Mouse (Mus musculus) monocyte, adult 5-6 weeks (primary cell): ENCODE data around the gene Atraid. TPM values are rescaled to one million over a fixed set of nuclear protein-coding genes. Genes with fewer than 3 reads are reported as not detected.

Experiments
- ATAC-seq: fragments of 153-309, 156-312 bp; replicated peaks from 2 replicates; pipeline ENCODE4 v1.8.0; 2017; ENCODE audit warnings: mild to moderate bottlenecking; ENCODE audit not compliant: low TSS enrichment, insufficient number of reproducible peaks, severe bottlenecking, poor library complexity, low FRiP score
- total RNA-seq: library from RNA; stranded (forward); fragments of 200-1000, 200-491, 200-594 nt; gene quantifications from 3 replicates; pipeline ENCODE4 v1.2.3, GENCODE M21; 2017

Gene Atraid
- total RNA-seq, 1 experiment from 2014 or later, result 61.4 TPM

DNA sequence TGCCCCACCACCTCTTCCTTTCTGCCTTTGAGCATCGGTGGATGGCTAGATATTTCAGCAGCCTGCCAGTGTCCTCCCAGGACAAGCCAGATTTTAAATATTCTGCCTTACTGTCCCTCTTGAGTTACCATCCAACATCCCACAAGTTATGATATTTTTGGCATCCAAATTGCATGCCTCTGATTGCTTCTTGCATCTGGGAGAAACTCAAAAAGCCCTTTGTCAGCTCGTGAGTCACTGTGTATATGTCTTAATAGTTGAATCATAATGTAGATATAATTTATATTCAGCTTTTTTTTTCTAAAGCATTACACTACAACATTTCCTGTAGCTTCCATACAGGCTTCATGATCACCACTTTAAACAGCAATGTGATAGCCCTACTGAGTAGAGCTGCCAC is 39.0 kb downstream of the Atraid start:
- no peak for ATAC-seq

DNA sequence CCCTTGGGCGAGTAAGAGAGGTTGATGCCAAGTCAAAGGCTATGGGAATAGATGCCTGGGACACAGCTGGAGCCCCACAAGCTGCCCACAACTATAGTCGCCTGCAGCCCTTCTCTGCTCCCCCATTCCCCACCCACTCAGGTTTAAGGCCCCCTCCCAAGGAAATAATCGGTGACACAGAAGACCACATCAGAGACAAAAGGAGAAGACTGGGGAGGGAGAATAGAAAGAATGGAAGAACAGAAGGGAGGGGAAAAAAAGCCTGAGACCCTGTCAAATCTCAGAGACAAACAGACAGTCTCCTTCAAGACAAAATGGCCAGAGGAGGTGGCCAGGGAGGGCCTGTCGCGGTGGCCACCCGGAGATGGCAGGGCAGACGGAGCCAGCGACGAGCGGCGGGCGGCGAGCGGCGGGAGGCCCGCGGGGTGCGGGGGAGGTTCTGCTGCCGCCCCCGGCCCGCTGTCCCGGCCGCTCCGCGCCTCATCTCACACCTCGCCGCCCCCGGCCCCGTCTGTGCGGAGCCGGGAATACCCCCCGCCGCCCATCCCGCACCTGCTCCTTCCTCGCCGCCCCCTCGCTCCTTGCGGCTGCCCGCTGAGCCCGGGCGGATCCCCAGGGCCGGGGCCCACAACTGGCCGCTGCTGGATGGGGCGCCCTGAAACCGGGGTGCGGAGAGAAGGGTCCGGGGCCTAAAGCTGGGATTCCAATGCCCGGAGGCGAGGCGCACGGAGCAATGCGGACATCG is 44.3 kb downstream of the Atraid start:
- no peak for ATAC-seq

DNA sequence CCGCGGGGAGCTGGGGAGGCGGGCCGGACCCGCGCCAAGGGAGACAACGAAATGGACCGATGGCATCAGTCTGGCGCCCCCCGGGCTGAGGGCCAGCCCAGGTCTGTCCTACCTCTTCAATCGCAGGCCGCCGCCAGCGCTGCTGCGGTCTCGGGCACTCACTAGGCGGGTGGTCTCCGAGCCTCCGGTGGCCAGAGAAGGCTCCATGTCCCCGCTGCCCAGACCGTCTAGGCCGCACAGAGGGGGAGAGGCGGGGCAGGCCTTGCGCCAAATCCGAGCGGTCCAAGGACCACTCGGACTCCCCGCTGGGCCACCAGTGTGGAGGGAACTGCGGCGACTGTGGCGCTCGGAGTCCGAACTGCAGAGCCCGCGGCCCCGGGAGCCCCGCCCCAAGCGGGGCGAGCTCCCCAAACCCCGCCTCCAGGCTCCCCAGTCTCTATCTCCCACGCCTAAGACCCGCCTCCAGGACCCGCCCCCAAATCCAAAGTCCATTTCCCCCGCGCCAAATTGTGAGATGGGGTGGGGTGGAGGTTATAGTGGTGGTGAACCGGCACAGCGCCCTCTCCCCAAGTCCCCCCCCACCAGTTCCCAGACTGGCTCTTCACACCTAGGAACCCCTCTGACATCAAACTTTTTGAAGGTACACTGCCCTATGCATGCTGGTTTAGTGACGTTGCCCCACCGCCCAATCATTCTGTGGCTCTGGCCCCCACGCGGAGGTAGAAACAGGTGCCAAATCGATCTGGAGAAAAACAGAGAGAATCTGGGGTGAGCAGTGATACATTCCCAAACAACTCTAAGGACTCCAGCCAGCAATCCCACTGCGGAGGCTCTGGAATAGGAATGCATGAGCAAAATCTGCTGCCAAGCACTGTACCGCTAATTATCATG is 45.3 kb downstream of the Atraid start:
- ATAC-seq, result no peak

- no peak for ATAC-seq
Measured at GRCm38 (mm10) chr5:31094100-31094798, 46.1 kb downstream of the Atraid start.

DNA sequence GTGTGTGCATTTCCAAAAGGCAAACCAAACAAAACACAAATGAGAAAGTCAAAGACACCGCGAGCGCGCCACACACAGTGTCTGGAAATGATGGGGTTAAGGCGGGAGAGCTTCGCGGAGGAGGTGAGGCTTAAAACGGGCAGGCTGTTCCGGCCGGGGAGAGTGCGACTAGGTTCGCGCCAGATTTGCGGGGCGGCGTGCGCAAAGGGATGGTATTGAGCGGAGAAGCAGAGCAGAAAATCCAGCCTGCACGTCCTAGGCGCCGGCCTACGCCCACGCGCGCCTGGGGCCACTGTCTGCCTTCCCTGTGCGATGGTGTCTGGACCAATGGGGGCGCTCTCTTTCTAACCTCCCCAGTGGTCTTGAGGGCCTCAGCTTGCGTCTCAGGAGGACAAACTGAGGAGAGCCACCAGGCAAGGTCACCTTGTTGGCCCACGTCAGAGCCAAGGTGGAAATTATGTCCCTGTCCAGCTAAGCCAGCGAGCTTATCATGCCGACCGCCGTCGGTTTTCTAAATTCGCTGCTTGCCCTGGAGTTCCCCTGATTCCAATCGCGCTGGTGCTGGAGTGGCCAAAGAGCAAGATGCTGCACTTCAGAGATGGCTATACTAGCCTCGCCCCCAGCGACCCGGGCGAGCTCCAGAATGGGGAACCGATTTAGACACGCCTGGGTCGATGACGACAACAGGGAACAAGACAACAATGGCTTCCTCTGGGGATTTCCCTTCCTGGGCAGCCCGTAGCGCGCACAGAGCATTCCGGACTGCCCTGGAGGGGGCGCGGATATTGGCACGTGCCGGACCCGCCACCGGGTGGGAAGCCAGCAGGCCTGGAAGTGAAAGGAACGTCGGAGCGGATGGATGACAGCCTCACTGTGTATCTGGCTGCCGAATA is 46.9 kb downstream of the Atraid start:
- ATAC-seq, result peak; percentile 95

DNA sequence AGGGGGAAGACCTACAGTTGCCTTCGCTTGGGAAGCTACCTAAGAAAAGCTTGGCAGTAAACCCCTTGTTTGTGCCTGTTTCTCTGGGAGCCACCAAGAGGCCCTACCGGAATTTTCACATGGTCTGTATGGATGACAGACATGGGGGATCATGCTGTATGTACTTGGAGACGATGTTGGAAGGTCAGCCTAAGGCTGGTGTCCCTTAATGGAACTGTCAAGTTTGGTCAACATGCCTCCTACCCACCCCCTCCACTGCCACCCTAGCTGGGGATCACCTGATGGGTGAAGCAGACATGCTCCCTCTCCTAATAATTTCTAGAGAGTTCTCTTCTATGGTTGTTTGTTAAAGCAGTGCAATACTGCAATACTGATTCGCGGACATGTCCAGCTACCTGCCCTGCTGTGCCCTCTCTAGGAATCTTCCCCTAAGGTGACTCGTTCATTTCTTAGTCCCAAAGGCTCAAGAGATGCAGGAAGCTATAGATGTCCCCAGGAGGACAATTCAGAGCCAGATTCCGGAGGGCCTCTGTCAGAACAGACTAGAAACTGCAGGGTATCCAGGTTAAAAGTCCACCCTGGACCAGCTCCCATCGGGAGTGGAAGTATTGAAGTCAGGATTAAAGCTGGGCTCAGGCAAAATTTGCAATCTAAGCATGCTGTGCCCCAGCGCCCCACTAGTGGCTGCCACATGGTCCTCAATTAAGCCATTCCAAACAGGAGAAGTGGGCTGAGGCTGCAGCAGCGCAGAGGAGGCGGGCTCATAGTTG is 47.8 kb downstream of the Atraid start:
- ATAC-seq, result no peak

Other genes with a start within 250 kb of the Atraid start
- 5.0 TPM in 1 of 3 replicates, not detected in the others for gene Mapre3, start 233.7 kb upstream of the Atraid start, total RNA-seq
- 10.4 to 21.4 TPM (median 10.8 TPM) in 3 replicates for gene Tmem214, start 180.3 kb upstream of the Atraid start, total RNA-seq
- 3.8 to 7.1 TPM (median 4.3 TPM) in 3 replicates for gene Agbl5, start 159.6 kb upstream of the Atraid start, total RNA-seq
- 129 to 177 TPM (median 134 TPM) in 3 replicates for gene Ost4, start 140.5 kb upstream of the Atraid start, total RNA-seq
- gene Emilin1, start 134.9 kb upstream of the Atraid start, total RNA-seq, result 15.1 to 25.3 TPM (median 22.0 TPM) in 3 replicates
- gene Khk, start 126.9 kb upstream of the Atraid start, total RNA-seq, result 26.4 to 32.2 TPM (median 29.8 TPM) in 3 replicates
- gene Cgref1, start 102.7 kb upstream of the Atraid start, total RNA-seq, result not detected in 3 replicates
- gene Preb, start 88.0 kb upstream of the Atraid start, total RNA-seq, result 117 to 146 TPM (median 144 TPM) in 3 replicates
- 0.10 TPM in 1 of 3 replicates, not detected in the others for gene Tcf23, start 79.7 kb upstream of the Atraid start, total RNA-seq
- 0.38 to 3.7 TPM (median 3.0 TPM) in 3 replicates for gene Slc5a6, start 612 bp downstream of the Atraid start, total RNA-seq
- 4.8 to 18.4 TPM (median 9.6 TPM) in 3 replicates for gene Cad, start 6.5 kb downstream of the Atraid start, total RNA-seq
- not detected in 3 replicates for gene Dnajc5g, start 58.0 kb downstream of the Atraid start, total RNA-seq
- not detected in 3 replicates for gene Slc30a3, start 59.9 kb downstream of the Atraid start, total RNA-seq
- not detected in 3 replicates for gene Trim54, start 68.4 kb downstream of the Atraid start, total RNA-seq
- not detected in 3 replicates for gene Ucn, start 90.5 kb downstream of the Atraid start, total RNA-seq
- gene Mpv17, start 105.9 kb downstream of the Atraid start, total RNA-seq, result 22.5 to 37.8 TPM (median 35.8 TPM) in 3 replicates
- gene Gm29609, start 131.6 kb downstream of the Atraid start, total RNA-seq, result 1.4 to 2.5 TPM (median 2.2 TPM) in 3 replicates
- 42.4 to 80.2 TPM (median 50.2 TPM) in 3 replicates for gene Gtf3c2, start 131.8 kb downstream of the Atraid start, total RNA-seq
- gene Snx17, start 144.9 kb downstream of the Atraid start, total RNA-seq, result 59.3 to 91.8 TPM (median 80.9 TPM) in 3 replicates
- gene Eif2b4, start 145.1 kb downstream of the Atraid start, total RNA-seq, result 12.1 to 24.5 TPM (median 22.7 TPM) in 3 replicates
- 13.8 to 18.5 TPM (median 16.0 TPM) in 3 replicates for gene Zfp513, start 154.0 kb downstream of the Atraid start, total RNA-seq
- gene Ppm1g, start 172.4 kb downstream of the Atraid start, total RNA-seq, result 124 to 184 TPM (median 154 TPM) in 3 replicates
- gene Nrbp1, start 192.6 kb downstream of the Atraid start, total RNA-seq, result 322 to 390 TPM (median 323 TPM) in 3 replicates
- not detected in 3 replicates for gene Gm9970, start 192.9 kb downstream of the Atraid start, total RNA-seq
- 2.5 to 14.9 TPM (median 12.9 TPM) in 3 replicates for gene Krtcap3, start 203.4 kb downstream of the Atraid start, total RNA-seq
- gene Ift172, start 242.8 kb downstream of the Atraid start, total RNA-seq, result 18.6 to 39.4 TPM (median 21.2 TPM) in 3 replicates
- gene Fndc4, start 247.8 kb downstream of the Atraid start, total RNA-seq, result 2.0 to 10.6 TPM (median 2.2 TPM) in 3 replicates
- gene Gckr, start 249.1 kb downstream of the Atraid start, total RNA-seq, result not detected in 3 replicates